Mouse (Mus musculus): ENCODE results near the gene Calm3.

Gene Calm3

DNA sequence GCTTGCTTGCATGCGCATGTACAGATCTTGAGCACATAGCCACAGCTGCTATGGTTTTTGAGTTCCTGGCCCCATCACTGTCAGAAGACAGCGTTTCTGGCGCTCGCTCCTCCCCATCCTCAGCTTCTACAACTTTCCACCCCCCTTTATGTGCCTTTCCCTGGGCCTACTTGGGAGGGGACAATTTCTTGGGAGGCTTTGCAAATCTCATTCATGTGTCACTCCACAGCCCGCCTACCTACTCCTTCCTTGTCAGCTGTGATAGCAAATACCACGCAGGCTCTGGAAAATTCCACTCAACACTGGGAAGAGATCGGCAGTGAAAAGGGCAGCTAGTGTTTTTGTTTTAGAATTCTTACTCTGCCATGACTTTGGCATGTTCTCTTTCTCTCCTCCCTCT is 16.4 kb upstream of the Calm3 start:
- DNase-seq (ENCODE audit: low spot score) = no peak

DNA sequence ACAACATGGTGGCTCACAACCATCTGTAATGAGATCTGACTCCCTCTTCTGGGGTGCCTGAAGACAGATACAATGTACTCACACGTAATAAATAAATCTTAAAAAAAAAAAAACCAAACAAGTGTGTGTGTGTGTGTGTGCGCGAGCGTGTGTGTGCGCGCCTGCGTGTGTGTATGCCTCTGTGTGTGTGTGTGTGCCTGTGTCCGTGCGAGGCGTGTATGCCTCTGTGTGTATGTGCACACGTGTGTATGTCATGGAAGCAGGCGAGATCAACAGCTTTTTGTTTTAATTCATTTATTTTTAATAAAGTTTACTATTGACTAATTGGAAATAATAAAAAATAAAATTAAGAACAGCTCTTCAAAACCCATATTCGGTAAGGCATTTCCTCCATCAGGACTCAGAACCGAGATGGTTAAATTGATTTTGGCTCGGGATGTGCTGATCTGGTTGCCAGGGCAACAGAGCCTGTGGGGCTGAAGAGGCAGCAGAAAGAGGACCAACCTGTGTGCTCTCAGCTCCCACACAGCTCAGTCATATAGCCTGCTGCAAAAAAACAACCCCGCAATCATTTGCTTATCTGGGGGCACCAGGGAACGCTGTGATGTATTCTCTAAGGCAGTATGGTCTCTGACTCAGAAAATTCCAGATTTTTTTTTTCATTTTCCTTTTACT is 14.3 kb upstream of the Calm3 start:
- DNase-seq (ENCODE audit: low spot score) = no peak

DNA sequence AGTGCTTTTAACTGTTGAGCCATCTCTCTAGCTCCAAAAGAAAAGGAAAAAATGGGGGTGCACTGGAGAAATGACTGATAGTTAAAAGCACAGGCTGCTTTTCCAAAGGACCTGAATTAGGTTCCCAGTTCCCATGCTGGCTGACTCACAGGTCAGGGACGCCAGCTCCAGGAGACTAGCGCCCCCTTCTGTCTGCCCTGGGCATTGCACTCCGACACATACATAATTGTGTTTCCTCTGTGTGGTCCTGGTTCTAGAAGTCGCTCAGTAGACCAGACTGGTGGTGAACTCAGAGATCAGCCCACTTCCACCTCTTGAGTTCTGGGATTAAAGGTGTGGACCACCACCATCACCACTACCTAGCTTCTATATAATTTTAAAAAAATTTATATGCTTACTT is 13.4 kb upstream of the Calm3 start:
- DNase-seq (ENCODE audit: low spot score) = no peak

DNA sequence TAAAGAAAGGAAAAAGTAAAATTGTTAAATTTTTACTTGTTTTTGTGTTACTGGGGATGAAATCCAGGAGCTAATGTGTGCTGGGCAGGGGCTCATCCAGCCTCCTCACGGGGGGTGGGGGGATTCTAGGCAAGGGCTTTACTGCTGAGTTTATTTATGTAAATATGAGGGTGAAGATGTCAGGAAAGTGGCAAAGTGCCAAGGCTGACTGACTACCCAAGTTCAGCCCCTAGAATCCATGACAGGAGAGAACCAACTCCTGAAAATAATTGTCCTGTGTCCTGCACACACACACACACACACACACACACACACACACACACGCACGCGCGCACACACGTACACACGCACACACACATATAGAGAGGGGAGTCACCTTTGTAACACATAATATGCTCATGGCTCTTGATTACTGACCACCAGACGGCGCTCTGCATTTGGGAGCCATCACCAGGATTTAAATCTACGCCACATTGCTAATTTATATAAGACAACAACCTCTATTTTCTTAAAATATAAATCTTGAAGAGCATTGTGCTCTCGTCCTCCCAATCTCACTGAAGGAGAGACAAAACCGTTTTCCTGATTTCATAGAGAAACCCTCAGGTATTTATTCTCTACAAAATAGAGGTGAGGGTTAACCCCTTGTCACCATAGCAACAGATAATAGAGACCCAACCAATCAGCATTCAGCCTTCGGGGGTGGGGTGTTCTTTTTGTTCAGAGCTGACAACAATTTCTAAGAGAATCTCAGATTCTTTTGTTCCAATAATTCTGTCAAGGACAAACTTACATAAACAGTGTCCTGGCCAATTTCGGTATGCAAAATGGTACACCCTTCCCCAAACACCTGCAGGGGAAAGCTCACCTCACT is 9.0 kb upstream of the Calm3 start:
- DNase-seq (ENCODE audit: low spot score) = no peak

DNA sequence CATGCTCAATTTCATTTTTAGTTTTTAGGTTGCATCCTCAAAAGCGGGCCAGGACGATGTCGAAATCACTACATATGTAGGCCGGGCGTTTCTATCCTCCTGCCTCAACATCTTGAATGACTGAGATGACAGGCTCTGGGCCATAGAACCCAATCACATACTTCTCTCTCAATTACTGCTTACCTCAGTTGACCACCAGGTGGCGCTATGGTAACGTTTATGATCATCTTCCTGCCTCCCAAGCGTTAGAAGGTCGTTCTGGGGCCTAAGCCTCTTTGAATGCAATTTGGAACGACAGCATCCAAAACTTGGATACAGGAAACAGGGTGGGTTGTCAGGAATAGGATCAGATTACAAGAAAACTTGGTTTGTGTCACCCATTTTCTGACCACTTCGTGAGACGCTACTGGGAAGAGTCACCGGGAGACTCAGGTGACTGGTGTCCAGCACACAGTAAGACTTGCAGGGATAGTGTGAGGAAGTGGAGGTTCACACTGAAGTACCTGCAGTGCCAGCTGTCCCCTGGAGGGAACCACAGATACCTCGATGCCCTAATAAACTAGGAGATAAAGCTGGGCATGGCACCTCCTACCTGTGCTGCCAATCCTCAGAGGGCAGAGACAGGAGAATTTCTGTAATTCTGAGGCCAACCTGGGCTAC is 8.2 kb upstream of the Calm3 start:
- DNase-seq (ENCODE audit: low spot score) = peak; percentile 85

- peak; percentile 73 for DNase-seq (ENCODE audit: low spot score)
Observed at GRCm38 (mm10) chr7:16930850-16931249, 6.9 kb upstream of the Calm3 start.

- DNase-seq (ENCODE audit: low spot score) = no peak
Observed at GRCm38 (mm10) chr7:16928341-16928740, 4.4 kb upstream of the Calm3 start.

- DNase-seq (ENCODE audit: low spot score) = no peak
Observed at GRCm38 (mm10) chr7:16923283-16924036, 454 bp downstream of the Calm3 start.

DNA sequence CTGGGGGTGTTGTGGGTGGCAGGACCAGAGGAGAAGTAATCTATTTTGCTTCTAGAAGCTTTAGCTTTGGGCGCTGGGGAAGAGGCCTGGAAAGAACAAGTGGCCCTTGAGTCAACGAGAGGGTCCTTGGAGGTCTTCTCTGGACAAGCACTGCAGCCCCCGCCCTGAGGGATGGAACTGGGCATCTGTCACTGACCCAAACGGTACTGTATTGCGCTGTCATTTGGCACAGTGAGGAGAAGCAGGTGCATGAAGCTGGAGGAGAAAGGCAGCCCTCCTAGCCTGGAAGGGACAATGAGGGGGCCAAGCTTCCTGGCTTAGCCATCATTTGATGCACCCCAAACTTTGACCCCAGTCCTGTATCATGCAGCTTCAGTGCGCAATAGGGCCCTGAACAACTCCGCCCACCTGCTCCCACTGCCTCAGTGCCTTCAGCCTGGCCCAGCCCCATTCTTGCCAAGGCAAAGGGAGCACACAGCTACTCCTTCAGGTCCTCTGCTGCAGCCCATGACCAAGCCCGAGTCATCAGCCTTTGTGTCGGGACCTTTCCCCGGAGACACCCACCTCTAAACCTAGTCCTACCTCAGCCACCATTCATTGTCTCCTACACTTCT is 1.4 kb downstream of the Calm3 start:
- DNase-seq (ENCODE audit: low spot score) = no peak

DNA sequence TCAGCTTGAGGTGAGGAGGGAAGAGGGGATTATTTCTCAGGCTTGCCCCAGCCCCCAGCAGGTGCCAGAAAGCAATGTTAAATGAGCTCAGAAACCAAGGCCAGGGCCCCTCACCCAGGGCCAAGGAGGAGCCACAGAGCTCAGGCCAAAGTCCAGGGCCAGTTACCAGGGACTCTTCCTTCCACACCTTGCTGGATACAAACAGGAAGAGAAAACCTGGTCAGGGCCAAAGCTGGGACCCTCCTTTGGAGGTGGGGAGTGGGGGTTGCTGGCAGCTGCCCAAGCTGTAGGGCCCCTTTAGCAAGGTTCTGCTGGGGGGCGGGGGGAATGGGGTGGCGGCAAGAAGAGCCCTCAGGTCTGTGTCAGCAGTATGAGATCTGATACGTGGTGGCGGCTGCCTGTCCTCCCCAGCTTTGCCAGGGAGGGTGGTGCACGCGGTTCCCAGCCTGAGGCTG is 2.0 kb downstream of the Calm3 start:
- no peak for DNase-seq (ENCODE audit: low spot score)

- DNase-seq (ENCODE audit: low spot score) = no peak
Observed at GRCm38 (mm10) chr7:16920818-16921791, 2.8 kb downstream of the Calm3 start.

DNA sequence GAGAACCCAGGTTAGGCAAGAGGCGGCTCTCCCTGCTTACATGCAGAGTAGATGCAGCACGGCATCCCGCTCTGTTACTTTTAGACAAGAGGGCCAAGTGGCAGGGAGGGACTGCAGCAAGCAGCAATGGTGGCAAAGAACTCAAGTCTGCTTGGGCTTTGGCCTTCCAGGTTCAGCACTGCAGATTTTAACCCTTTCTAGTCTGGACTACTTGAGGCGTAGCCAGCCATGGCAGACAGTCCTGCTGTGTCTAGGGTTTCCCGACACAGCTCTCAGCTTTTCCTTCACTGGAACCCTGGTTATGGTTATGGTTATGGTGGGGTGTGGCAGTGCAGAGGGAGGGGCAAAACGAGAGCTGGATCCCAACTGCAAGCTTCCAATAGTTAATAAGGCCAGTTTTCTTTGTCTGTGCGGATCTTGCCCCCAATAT is 3.7 kb downstream of the Calm3 start:
- no peak for DNase-seq (ENCODE audit: low spot score)

DNA sequence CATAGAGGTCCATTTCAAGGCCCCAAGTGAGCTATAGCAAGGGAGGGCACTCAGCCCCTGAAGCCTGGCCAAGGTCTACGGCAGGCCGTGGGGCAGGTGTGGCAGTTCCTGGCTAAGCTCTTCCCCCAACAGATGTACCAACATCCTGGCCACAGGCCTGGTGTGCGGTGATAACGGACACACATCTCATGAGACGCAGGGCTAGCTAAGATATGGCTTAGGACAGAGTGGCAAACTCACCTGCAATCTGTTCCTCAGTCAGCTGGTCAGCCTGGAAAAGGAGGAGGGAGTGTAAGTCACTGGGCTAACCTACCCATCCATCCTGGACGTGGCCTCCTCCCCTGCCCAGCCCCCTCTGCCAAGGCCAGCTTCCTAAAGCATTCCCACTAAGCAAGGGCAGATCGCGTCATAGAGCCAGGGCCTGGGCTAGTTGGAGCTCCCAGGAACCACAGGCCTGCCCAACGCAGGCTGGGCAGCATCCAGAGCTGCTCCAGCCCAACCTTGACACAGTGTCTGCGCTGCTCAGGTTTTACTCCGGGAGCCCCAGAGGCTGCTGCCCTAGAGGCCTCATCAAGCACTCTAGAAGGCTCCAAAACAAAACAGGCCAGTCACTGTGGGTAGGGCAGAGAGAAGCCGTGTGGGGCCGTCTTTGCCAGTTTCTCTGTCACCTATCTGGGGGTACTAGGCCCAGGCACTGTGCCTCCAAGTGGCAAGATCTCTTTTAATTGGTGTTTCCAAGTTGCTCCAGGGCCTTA is 4.3 kb downstream of the Calm3 start:
- no peak for DNase-seq (ENCODE audit: low spot score)

DNA sequence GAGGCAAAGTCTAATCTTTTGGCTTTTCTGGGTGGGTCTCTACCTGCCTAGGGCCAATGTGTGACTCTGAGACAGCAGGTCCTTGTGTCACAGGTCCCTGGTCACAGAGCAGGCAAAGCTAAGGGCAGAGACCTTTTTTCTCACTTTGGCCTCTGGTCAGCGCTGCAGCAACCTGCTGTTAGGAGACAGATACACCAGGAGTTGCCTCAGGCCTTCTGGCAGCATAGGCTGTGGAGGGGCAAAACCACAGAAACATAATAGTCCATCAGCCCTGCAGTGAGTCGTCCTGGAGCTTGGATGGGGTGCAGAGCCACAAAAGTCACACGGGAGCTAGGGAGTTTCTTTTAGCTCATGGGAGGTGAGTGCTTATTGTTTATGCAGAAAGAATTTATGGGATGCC is 5.2 kb downstream of the Calm3 start:
- DNase-seq (ENCODE audit: low spot score) = no peak

DNA sequence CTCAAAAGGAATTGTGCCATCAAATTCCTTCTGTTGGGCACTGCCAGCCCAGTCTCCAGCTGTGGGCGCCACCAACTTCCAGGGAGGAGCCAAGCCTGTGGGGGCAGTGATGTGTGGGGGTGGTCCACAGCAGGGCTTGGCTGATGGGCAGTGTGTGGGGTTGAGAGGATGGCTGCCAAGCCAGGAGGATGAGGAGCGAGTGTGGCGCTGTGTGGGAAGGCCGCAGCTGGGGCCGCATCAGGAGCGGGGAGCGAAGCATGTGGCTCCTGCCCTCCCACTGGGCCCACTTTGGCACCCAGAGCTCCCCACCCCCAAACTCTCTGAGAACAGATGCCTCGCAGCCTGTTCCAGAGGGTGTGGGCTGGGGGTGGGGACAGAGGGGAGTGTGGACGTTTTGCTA is 5.9 kb downstream of the Calm3 start:
- DNase-seq (ENCODE audit: low spot score) = no peak

DNA sequence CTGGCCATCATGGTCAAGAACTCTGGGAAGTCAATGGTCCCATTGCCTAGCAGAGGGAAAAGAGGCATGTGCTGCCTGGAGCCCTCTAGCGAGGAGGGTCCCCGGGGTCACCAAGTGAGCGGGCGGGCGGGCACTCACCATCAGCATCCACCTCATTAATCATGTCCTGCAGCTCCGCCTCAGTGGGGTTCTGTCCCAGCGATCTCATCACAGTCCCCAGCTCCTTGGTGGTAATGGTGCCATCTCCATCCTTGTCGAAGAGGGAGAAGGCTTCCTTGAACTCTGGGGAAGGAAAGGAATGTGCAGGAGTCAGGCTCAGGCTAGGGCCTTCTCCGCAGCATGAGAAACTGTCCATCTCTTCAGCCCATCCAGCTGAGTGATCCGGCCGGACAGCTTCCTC is 6.5 kb downstream of the Calm3 start:
- no peak for DNase-seq (ENCODE audit: low spot score)

DNA sequence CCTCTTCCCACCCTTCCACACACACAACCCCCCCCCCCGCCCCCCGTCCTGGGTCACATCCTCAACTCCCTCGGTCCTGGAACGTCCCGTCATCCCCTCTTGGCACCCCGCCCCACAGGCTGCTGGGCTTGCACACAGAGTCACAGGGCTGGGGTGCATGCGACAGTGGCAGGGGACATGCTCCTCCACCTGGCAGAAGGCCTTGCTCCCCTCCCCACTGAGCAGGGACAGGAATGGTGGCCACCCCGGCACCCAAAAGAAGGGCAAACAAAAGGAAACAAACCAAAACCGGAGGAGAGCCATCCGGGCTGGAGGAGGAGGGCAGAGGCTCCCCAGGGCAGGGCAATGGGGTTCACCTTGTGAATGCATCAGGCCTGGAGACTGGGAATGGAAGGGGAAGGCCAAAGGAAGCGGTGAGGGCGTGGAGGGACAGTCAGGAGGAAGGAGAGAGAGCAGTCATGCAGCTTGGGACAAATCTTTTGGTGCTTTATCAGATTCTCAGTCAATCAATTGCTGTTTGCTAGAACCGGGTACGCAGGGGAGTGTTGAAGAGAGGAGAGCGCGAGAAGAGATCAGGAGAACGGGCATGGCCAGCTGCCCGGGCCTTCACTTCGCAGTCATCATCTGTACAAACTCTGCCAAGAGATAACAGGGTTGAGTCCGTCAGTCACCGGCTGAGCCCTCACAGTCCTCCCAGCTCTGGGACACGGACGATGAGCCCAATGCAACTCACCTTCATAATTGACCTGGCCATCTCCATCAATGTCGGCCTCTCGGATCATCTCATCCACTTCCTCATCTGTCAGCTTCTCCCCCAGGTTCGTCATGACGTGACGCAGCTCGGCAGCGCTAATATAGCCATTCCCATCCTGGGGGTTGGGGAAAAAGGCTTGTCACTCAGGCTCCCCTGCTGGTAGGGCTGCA is 7.3 kb downstream of the Calm3 start:
- DNase-seq (ENCODE audit: low spot score) = no peak

GRCm38 (mm10) chr7:16915461-16916340 is 8.2 kb downstream of the Calm3 start:
- DNase-seq (ENCODE audit: low spot score) = no peak

All from urinary bladder, postnatal 14 days (tissue).